Mouse (Mus musculus): ENCODE data around the gene Polr1d.

Polr1d gene

GRCm38 (mm10) chr5:147090256-147090963, 13.6 kb downstream of the Polr1d start:
- no peak for DNase-seq

GRCm38 (mm10) chr5:147092448-147092847, 15.6 kb downstream of the Polr1d start:
- no peak for DNase-seq

- no peak for DNase-seq
Measured at GRCm38 (mm10) chr5:147094296-147094695, 17.4 kb downstream of the Polr1d start.

GRCm38 (mm10) chr5:147096586-147096985, 19.7 kb downstream of the Polr1d start:
- DNase-seq, result no peak

GRCm38 (mm10) chr5:147098667-147099066, 21.8 kb downstream of the Polr1d start:
- no peak for DNase-seq

- no peak for DNase-seq
Measured at GRCm38 (mm10) chr5:147100180-147100579, 23.3 kb downstream of the Polr1d start.

- no peak for DNase-seq
Measured at GRCm38 (mm10) chr5:147102295-147102694, 25.4 kb downstream of the Polr1d start.

GRCm38 (mm10) chr5:147107276-147107675, 30.4 kb downstream of the Polr1d start:
- no peak for DNase-seq

- DNase-seq, result no peak
Measured at GRCm38 (mm10) chr5:147108861-147109591, 32.2 kb downstream of the Polr1d start.

- DNase-seq, result no peak
Measured at GRCm38 (mm10) chr5:147114738-147115137, 37.9 kb downstream of the Polr1d start.

GRCm38 (mm10) chr5:147115631-147116030, 38.8 kb downstream of the Polr1d start:
- no peak for DNase-seq

- DNase-seq, result no peak
Measured at GRCm38 (mm10) chr5:147117027-147117426, 40.2 kb downstream of the Polr1d start.

- DNase-seq, result no peak
Measured at GRCm38 (mm10) chr5:147121146-147121545, 44.3 kb downstream of the Polr1d start.

- no peak for DNase-seq
Measured at GRCm38 (mm10) chr5:147124794-147125193, 47.9 kb downstream of the Polr1d start.

- no peak for DNase-seq
Measured at GRCm38 (mm10) chr5:147125542-147126185, 48.8 kb downstream of the Polr1d start.

- no peak for DNase-seq
Measured at GRCm38 (mm10) chr5:147127860-147128259, 51.0 kb downstream of the Polr1d start.

GRCm38 (mm10) chr5:147129484-147129883, 52.6 kb downstream of the Polr1d start:
- no peak for DNase-seq

- no peak for DNase-seq
Measured at GRCm38 (mm10) chr5:147131912-147132311, 55.1 kb downstream of the Polr1d start.

GRCm38 (mm10) chr5:147133662-147134061, 56.8 kb downstream of the Polr1d start:
- no peak for DNase-seq

GRCm38 (mm10) chr5:147134341-147135088, 57.7 kb downstream of the Polr1d start:
- no peak for DNase-seq

- no peak for DNase-seq
Measured at GRCm38 (mm10) chr5:147135089-147135446, 58.2 kb downstream of the Polr1d start.

GRCm38 (mm10) chr5:147135994-147136393, 59.1 kb downstream of the Polr1d start:
- no peak for DNase-seq

GRCm38 (mm10) chr5:147147340-147147739, 70.5 kb downstream of the Polr1d start:
- DNase-seq, result peak; percentile 18

All from thymus, postnatal 25 days (tissue).